Mouse (Mus musculus): ENCODE results near the gene Carmil1.
A peak's percentile ranks its signal among the peaks of the same experiment; 100 is the strongest.

Gene Carmil1

DNA sequence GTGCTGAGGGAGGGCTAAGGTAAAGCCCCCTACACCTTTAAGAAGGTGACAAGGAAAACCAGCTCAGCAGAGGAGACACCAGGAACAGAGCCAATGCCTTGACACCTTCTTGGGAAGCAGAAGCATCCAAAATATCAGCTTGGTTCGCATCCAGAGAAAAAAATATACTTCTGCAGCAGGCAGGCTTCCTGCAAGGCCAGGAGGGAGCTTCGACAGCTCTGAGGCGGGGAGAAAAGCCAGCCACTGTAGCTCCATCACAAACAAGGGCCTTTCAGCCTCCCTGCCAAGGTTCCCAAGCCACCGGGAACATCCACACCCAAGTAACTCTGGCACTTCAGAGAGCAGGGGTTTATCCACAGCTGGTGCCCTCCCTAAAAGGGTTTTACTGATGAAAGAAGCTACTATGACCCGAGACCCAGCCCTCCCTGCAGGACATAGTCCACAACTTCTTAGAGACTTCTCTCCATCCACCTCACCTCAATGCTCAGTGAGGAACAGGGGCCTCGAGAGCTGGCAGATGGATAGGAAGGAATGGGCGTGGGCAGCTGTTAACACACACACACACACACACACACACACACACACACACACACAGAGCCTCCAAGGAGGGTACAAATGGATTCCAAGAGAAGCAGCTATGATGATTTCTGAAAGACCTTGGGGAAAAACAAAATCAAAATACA is 80.6 kb downstream of the Carmil1 start:
- peak; percentile 24 for DNase-seq

DNA sequence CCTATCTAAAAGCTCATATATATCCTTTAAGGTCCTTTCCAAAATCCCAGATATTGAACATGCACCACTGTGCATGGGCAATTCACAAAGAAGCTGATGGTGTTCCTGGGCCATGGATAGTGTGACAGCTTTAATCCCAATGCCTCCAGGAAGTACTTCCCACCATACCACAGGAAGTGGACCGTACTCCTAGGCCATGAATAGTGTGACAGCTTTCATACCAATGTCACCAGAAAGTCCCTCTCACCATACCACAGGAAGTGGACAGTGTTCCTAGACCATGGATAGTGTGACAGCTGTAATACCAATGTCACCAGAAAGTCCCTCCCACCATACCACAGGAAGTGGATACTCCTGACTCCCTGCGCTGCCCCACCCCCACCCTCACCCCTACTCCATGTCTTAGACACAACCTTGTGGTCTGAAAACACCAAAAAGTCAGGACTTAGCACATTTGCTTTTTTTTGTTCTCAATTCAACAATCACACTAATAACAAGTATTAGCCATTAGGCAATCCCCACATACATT is 82.1 kb downstream of the Carmil1 start:
- no peak for DNase-seq

DNA sequence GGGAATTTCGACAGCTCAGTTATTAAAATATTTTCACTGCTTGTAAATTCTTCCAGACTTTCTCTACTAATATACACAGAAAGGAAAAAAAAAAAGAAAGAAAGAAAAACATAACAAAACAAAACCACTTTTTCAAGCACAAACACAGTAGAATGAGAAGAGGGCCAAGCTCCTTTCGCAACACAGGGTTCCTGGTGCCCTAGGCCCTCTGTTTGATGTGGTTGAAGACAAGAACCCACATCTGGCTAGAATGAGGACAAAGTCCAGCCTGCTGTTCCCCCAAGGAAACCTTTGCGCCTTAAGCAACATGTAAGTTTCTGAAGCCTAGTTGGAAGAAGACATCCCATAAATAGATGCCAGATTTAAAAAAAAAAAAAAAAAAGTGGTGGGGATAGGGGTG is 85.2 kb downstream of the Carmil1 start:
- no peak for DNase-seq

DNA sequence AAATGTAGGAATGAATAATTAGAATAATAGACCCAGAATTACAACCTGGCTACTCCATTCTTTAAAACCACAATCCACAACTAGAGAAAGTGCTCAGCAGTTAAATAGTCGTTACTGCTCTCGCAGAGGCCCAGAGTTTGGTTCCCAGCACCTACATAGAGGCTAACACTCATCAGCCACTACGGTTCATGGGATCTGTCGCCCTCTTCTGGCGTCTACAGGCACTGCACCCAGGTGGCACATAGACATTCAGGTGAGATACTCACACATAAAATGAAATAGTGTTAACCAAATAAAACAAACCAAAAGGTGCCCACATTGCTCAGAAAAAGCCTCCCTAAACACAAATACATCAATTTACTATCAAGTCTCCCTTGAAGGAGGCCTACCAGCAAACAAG is 86.6 kb downstream of the Carmil1 start:
- no peak for DNase-seq

DNA sequence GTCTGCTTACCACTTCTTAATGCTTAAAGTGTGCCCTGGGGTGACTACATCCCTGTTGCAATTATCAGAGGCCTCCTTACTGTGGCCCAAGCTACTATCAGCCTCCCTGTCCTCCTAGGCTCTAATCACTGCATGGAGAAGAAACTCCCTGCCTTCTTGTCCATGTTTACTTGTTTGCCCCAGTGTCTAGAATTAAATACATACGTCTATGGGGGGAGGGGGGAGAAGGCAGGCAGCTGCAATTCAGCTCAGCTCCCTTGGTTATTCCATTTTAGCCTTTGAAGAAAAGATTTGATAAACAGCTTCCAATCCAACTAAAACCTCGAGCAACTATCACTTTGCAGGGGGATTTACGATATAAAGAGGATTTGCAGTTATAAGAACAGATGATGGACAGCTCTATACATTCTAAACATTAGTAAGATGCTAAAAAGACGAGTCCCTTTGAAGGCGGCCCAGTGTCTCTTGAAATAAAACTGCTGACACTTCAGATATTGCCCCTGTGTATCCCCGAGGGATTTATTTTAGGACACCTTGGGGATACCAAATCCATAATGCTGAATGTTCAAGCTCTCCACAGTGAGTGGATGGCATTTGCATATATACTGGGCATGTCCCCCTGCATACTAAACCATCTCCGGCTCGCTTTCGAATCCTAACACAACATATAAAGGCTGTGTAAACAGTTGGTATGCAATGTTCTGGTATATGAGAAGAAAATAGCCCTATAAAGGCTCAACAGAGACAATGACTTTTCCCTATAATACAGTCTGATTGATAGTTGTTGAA is 89.5 kb downstream of the Carmil1 start:
- DNase-seq: no peak

DNA sequence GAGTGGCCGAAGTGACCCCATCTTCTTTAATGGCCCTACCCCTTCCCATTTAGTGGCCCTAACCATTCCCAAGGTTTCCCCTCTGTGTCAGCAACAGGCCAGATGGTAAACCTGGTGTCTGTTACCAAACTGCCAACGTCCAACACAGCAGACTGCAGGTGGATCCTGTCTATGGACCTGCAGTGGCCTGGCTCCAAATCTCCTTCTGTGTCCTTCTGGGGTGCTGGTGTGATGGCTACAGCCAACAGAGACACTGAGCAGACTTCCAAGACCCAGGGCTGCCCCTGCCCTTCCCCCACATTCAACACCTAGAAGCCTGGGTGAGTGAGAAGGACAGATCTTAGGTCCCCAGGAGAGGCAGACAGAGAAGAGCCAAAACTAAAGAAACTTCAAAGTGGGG is 93.6 kb downstream of the Carmil1 start:
- DNase-seq: no peak

DNA sequence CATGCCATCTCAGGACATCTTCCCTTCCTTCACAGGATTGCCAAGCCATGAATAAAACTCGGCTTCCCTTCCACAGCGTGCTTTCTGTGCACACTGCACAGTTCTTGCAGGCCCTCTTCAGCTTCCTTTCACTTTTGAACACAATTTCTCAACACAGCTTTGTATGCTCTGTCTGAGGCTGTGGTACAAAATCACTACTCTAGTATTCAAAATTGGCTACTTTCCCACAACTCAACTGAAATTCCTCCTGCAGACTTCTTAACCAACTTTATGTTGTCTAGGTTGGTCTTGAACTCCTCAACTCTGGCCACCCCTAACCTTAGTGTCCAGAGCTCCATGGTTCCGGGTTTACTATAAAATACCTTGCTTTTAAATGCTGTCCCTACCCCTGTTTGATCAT is 95.0 kb downstream of the Carmil1 start:
- DNase-seq: no peak

DNA sequence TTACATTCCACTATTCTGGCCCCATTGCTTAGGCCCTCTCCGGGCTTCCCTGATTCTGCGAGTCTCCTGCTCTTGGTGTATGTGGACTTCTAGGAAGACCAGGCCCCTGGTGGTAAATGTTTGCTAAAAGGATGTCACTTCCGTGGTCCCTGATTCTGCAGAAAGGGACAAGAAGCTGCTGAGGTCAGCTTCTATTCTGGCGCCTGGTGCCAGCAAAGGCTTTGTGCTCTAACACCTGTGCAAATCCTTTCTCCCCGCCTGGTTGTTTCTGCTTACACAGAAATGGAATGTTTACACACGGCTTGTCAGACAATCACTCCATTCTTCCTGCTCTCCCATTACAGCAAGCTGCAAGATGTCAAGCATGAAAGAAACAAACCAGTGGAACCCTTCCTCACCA is 97.7 kb downstream of the Carmil1 start:
- DNase-seq: no peak

DNA sequence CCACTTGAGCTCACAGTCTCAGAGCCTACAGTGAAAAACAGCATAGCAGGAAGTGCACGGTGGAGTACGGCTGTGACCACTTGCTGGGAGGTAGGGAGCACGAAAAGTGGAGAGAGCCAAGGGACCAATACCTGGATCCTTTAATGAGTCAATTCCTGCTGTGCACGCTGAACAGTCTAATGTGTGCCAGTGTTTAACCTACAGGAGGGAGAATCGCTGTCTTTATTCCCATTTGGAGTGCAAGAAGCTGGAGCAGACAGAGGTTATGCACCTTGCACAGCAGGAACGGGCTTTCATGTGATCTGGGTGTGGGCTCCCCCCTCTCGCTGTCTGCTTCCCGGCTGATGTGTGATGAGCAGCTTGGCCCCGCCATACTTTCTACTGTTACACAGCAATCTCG is 101.1 kb downstream of the Carmil1 start:
- DNase-seq: no peak

DNA sequence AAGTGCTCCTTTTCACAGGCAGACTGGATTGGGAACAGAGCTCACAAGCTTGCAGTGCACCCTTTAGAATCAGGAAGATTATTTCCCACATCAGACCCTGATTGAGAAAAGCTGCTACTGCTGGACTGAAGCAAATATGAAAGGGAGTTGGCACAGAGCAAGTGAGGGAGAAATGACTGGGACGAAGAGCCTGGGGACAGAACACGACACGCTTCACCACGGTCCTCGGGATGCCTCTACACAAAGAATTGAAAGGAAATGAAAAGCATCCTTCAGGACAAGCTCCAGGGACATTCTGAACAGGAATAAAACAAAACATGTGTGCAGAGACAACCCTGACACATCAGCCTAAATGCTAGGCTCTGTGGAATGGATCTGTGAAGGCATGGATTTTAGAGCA is 103.0 kb downstream of the Carmil1 start:
- DNase-seq: no peak

DNA sequence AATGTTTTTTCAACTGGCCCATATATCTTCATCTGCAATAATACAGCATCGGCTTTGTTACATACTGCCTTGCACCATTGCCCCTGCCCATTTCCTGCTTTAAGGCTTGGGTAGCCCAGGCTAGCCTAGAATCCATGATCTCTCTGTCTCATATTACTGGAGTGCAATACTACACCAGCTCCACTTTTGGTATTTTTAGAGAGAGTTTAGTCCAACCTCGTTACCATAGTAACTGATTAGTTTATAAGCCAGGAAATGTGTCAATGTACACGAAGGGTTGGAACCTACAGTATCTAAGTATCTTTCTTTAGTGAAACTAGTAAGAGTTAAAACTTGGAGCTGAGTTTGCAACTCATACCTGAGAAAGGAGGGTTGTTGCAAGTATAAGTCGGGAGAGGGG is 103.8 kb downstream of the Carmil1 start:
- no peak for DNase-seq

DNA sequence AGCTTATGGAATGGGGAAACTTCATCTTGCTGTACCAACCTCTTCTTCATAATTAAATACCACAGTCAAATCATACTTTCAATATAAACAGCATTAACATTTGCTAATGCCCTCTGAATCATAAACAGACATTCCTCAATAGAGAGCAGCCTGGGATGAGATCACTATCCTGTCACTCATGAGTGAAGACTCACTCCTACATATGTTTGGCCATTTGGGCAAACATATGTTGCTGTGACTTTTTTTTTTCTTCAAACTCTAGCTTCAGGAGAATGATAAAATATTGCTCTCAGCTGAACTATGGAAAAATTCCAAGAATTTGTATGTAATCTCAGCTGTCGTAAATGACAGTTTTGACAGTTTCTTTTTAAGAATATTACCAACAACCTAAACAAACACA is 110.9 kb downstream of the Carmil1 start:
- DNase-seq: no peak

DNA sequence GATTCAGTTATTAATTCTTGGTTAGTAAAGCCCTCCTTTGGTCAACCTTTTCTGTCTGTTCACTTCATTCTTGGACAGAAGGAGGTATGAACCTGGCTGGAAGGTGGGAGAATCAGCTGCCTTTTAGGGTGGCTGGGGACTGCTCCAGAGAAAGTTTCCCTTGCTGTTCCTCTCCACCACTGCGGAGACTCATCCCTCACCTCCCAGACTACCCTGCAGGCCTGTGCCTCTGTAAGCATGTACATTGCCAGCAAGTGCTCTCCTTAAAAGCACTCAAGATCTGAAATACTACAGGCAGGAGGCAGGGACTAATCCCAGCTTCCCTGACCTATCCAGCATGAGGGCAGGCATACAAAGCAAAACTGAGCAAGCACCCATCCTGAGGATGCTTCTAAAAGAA is 117.2 kb downstream of the Carmil1 start:
- DNase-seq: no peak

DNA sequence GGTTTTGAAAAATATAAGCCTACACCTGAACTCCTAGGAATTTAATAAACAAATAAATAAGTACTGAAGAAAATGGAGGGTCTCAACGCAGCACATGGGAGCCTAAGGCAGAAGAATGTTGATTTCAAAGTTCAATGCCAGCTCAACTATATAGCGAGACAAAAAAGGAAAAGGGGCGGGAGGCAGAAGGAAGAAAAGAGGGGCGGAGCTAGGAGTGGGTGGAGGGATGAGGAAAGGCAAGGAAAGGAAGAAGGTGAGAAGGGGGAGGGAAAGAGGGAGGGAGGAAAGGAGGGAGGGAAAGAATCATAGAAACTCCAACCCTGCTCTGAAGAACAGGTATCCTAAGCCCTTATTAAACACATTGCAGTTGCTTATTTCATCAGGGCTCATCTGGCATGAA is 119.5 kb downstream of the Carmil1 start:
- DNase-seq: no peak

DNA sequence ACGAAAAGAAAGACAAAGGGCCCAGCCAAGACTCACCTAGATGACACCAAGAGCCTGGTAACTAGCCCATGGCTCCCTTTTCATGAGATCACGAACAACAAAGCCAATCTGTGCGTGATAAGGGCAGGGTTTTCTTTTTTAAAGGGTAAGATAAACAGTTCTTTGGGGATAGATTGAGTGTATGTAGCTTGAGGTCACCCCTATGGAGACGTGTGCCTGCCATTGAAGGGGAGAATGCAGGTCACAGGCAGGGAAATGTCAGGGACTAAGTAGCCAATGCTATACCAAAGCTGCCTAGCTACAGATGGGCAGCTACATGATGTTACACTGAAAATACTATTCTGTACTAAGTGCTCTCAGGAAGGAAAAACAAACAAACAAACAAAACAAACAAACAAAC is 120.6 kb downstream of the Carmil1 start:
- DNase-seq: no peak

DNA sequence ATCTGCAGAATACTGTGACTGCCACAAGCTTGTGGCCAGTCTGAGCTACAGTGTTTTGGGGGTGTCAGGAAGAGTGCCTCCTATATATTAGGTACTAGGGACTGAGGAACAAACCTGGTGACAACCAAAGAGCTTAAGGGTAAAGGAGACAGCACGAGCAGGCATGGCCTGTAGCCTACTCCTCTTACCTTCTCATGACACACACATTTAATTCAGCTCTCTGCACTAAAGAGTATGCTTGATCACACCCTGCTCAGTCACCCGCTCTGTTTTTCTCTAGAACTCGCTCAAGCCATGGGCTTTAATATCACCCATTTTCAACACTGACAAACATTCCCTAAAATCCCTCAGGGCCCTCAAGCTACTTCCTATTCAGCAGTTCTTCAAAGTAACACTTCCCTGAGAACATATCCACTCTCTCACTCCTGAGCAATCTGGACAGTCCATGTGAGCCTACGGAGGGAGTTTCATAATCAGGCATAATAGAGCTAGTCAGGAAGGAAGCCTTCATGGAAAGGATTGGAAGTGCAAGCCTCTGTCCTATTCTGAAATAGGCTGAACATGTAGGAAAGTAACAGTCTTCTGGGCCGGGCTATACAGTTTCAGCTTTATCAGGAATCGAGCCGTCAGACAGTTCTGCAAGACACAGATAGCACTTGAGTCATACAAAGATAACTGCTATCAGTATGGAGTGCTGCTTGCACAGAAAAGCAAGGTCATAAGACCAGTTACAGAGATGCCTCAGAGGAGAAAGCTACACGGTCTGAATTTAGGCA is 121.2 kb downstream of the Carmil1 start:
- DNase-seq: no peak

DNA sequence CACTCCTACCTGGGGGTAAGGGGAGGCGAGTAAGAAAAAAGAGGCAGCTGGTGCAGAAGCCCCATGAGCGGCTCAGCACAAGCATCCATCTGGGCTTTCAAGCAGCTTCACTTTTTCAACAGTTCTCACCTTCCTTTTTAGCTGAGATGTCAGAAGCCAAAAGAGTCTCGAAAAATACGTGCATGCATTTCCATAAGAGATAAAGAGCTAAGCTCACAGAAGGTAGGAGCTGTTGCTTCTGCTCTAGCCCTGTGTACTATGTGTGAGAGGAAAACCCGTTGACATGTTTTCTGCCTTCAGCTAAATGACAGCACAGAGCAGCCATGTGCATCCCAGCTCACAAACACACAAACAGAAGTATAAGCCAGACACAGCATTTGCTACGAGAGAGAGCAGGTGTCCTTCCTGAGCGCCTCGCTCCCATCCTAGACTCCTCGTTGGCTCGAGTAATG is 123.0 kb downstream of the Carmil1 start:
- no peak for DNase-seq

DNA sequence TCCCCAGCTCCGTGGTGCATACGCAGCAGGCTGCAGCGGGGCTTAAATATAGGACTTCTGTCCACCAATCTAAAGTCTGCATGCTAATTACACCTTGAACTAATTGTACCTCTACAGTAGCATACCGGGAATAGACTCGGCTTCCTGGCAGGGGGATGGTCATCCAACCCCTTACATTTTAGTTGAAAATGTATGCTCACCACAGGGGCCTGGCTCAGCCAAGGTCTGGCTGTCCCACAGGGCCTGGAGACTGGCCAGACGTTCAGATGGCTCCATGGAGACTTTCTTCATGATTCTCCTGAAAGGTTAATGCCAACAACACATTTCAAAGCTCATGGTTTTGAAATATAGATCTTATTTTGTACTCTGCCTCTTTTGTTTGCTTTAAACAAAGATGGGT is 125.4 kb downstream of the Carmil1 start:
- DNase-seq: no peak

DNA sequence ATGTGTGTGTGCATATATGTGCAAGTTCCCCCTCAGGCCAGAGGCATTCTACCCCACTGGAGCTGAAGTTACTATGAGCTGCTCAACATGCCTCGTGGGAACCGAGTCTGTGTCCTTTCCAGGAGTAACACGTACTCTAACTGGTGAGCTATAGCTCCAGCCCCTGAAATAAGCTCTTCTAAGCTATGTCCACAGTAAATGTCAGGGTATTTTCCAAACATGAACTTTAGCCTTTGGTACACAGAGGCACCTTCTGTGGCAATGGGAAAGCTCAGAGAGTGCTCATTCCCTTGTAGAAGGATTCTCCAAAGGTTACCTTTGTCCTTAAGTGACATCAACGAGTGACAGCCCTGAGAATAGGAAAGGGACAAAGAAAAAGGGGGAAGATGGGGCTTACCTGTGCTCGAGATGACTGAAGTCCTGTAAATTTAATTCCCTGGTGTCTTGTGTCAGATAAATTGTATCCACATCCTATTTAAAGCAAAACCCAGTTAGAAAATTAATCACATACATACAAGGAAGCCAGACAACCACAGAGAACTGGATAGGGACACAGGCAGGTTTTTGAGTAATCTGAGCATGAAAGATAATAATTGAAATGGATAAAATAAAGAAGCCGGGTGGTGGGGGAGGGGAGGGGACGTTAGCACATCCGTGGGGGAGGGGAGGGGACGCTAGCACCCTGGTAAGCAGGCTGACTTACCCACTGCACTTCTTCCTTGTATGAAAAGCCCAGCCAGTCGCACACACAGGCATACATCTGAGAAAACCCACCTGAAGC is 126.1 kb downstream of the Carmil1 start:
- DNase-seq: no peak

DNA sequence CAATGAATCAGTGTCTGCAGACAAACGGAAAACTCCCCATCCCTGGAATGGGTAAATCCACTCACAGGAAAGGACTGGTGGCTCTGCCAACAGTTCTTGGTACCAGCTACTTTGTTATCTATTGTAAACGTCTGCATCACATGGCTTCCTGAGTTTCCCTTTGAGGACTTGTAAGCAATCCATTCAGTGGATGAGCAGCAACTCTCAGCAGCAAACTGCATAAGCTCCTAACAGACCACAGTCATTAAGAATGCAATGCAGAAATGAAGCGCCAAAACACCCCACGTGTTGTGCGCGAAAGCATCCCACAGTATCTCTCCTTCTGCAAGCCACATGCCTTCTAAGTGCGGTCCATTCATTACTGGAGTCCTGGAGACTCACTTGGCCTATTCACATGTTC is 128.0 kb downstream of the Carmil1 start:
- peak; percentile 11 for DNase-seq

DNA sequence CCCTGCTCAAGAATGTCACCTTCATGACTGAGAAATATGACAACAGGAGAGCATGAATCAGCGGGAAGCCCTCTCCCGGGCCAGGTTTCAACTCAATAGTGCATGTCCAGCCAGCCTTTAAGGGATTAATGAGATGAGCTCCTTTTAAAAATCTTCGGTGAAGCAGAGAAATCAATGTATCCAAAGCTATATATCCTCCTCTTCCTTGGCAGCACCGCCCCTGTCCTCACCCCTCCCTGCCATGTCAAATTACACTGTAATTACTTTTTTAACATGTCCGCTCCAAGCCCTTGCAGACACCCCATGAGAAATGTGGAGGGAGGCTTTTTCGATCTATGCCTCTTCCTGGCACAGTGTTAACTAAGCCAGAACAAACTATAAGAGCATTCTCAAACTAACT is 129.3 kb downstream of the Carmil1 start:
- no peak for DNase-seq

DNA sequence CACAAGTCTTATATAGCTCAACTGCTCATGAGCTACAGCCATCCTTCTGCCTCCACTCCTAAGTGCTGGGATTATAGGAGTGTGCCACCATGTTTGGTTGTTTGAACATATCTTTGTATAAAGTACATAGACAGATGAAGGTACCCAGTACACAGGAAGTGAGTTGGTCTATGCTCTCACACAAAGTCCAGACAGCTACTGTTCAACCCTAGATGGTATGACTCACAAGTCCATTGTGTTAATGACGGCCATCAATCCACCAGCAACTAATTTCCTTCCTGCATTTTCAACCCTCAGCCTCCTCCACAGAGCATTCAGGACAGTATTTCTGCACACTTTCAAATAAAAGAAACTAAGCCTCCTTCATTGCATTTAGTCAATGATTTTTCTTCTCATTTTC is 132.0 kb downstream of the Carmil1 start:
- no peak for DNase-seq

DNA sequence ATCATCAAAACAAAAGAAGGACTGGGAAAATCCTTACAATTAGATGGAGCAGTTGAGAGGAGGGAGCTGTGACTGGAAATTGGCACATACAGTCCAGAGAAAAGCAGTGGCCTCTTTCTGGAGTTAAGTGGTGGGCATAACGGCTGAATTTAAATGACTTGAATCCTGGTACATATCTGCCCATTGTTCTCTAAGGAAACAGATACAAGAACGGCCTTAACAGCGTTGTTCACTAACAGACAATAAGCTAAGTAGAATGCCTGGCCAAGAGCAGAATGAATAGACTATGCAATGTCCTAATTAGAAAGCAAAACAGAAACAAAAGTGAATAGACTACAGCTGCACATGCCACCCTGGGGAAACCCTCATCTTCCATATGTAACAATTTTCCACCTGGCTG is 133.6 kb downstream of the Carmil1 start:
- DNase-seq: no peak

Data from lung, postnatal 14 days (tissue).